Mouse (Mus musculus): Measurements from ENCODE around the gene Ccdc141. TPM values are rescaled to one million over a fixed set of nuclear protein-coding genes. Genes with fewer than 3 reads are reported as not detected.

Ccdc141 gene
- polyA plus RNA-seq, 1 experiment from 2014 or later, result 2.2 TPM

- Histone ChIP-seq H3K27me3 (replicated peaks; ENCODE audit: control insufficient read depth, insufficient read depth, low read length) (no peaks in the 10 kb centered on the region), H3K4me2 (replicated peaks; ENCODE audit: low read depth) (no peak overlapping the region), H3K9ac (ENCODE audit: low read depth, low read length) (no peak overlapping the region), H3K9me3 (ENCODE audit: control insufficient read depth) (no peaks in the 10 kb centered on the region), H3K27ac (ENCODE audit: low read depth, low read length) (no peak overlapping the region), H3K36me3 (ENCODE audit: control insufficient read depth, insufficient read depth) (peaks cover 47% of the 10 kb centered on the region), H3K4me3 (ENCODE audit: low read depth, low read length) (no peak overlapping the region), H3K4me1 (replicated peaks; ENCODE audit: control insufficient read depth, insufficient read depth, low read length) (no peaks in the 10 kb centered on the region)
- ATAC-seq, result no peak
- TF ChIP-seq CTCF (IDR thresholded peaks at IDR 0.05; ENCODE audit: low read depth), result no peak
- WGBS, result 92% methylated on average over 7 of the region's 7 CpGs
Observed at GRCm38 (mm10) chr2:77189671-77190070, 19.2 kb upstream of the Ccdc141 start.

DNA sequence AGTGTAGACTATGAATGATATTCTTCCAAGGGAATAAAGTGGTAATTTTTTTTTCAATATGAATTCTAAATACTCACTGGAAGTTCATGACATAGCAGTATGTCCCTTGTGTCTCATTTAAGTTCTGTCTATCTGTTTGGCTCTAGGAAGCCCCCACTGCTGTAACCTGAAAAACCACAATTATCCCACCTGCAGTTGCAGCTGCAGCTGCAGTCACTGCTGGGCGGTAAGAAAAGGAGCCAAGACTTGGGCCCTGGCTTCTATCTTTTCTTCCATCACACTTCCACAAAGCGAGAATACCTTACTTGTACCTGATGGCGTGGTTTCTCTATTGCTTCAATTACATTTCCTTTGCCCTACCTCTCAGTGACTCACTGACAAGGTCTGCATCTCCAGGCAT, 17.1 kb upstream of the Ccdc141 start:
- ATAC-seq, result no peak
- Histone ChIP-seq H3K4me3 (ENCODE audit: low read depth, low read length) (no peak overlapping the region), H3K27me3 (replicated peaks; ENCODE audit: control insufficient read depth, insufficient read depth, low read length) (no peaks in the 10 kb centered on the region), H3K4me2 (replicated peaks; ENCODE audit: low read depth) (no peak overlapping the region), H3K9me3 (ENCODE audit: control insufficient read depth) (no peaks in the 10 kb centered on the region), H3K36me3 (ENCODE audit: control insufficient read depth, insufficient read depth) (peaks cover 37% of the 10 kb centered on the region), H3K4me1 (replicated peaks; ENCODE audit: control insufficient read depth, insufficient read depth, low read length) (no peaks in the 10 kb centered on the region), H3K27ac (ENCODE audit: low read depth, low read length) (no peak overlapping the region; the same call in 1 of the 2 replicates), H3K9ac (ENCODE audit: low read depth, low read length) (no peak overlapping the region)
- 96% methylated on average over 3 of the region's 3 CpGs for WGBS
- TF ChIP-seq CTCF (IDR thresholded peaks at IDR 0.05; ENCODE audit: low read depth), result no peak

DNA sequence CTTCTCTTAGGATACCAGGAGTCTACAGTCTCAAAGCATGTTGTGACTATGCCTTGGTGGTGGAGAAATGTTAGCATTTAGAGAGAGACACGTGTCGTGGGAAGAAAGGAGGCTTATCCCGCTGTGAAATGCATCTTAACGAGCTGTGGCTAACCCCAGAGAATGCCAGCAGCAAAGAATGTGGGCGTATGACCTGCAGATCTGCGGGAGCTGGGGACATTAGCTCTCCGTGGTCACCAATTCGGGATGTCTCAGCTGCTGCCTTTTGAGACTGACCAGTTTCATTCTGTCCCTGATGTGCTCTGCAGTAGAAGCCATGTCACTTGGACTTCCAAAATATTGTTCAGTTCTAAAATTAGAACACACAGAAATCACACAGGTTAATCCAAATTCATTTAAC, 16.5 kb upstream of the Ccdc141 start:
- Histone ChIP-seq H3K4me1 (replicated peaks; ENCODE audit: control insufficient read depth, insufficient read depth, low read length) (no peaks in the 10 kb centered on the region), H3K27me3 (replicated peaks; ENCODE audit: control insufficient read depth, insufficient read depth, low read length) (no peaks in the 10 kb centered on the region), H3K36me3 (ENCODE audit: control insufficient read depth, insufficient read depth) (peaks cover 37% of the 10 kb centered on the region), H3K4me3 (ENCODE audit: low read depth, low read length) (no peak overlapping the region), H3K4me2 (replicated peaks; ENCODE audit: low read depth) (no peak overlapping the region), H3K9me3 (ENCODE audit: control insufficient read depth) (no peaks in the 10 kb centered on the region), H3K27ac (ENCODE audit: low read depth, low read length) (no peak overlapping the region), H3K9ac (ENCODE audit: low read depth, low read length) (no peak overlapping the region)
- ATAC-seq, result no peak
- 88% methylated on average over 8 of the region's 8 CpGs for WGBS
- no peak for TF ChIP-seq CTCF (IDR thresholded peaks at IDR 0.05; ENCODE audit: low read depth)

- 52% methylated on average over 8 of the region's 8 CpGs for WGBS
Observed at GRCm38 (mm10) chr2:77184049-77184571, 13.7 kb upstream of the Ccdc141 start.

GRCm38 (mm10) chr2:77183646-77184045, 13.2 kb upstream of the Ccdc141 start:
- ATAC-seq, result no peak
- H3K36me3 ChIP-seq (ENCODE audit: control insufficient read depth, insufficient read depth), result peaks cover 21% of the 10 kb centered on the region
- H3K4me2 ChIP-seq (replicated peaks; ENCODE audit: low read depth), result no peak overlapping the region
- no peak overlapping the region for H3K9ac ChIP-seq (ENCODE audit: low read depth, low read length)
- H3K4me3 ChIP-seq (ENCODE audit: low read depth, low read length), result no peak overlapping the region
- H3K4me1 ChIP-seq (replicated peaks; ENCODE audit: control insufficient read depth, insufficient read depth, low read length), result no peaks in the 10 kb centered on the region
- WGBS, result 69% methylated on average over 2 of the region's 2 CpGs
- no peaks in the 10 kb centered on the region for H3K27me3 ChIP-seq (replicated peaks; ENCODE audit: control insufficient read depth, insufficient read depth, low read length)
- no peaks in the 10 kb centered on the region for H3K9me3 ChIP-seq (ENCODE audit: control insufficient read depth)
- TF ChIP-seq CTCF (IDR thresholded peaks at IDR 0.05; ENCODE audit: low read depth), result no peak
- no peak overlapping the region for H3K27ac ChIP-seq (ENCODE audit: low read depth, low read length)

More at GRCm38 (mm10) chr2:77184049-77184571, 13.7 kb upstream of the Ccdc141 start:
- no peak overlapping the region for H3K27ac ChIP-seq (ENCODE audit: low read depth, low read length)
- H3K4me2 ChIP-seq (replicated peaks; ENCODE audit: low read depth), result no peak overlapping the region
- H3K9ac ChIP-seq (ENCODE audit: low read depth, low read length), result no peak overlapping the region
- H3K9me3 ChIP-seq (ENCODE audit: control insufficient read depth), result no peaks in the 10 kb centered on the region
- no peak overlapping the region for H3K4me3 ChIP-seq (ENCODE audit: low read depth, low read length)
- H3K27me3 ChIP-seq (replicated peaks; ENCODE audit: control insufficient read depth, insufficient read depth, low read length), result no peaks in the 10 kb centered on the region
- H3K4me1 ChIP-seq (replicated peaks; ENCODE audit: control insufficient read depth, insufficient read depth, low read length), result no peaks in the 10 kb centered on the region
- ATAC-seq, result no peak
- TF ChIP-seq CTCF (IDR thresholded peaks at IDR 0.05; ENCODE audit: low read depth), result no peak
- H3K36me3 ChIP-seq (ENCODE audit: control insufficient read depth, insufficient read depth), result peaks cover 21% of the 10 kb centered on the region

- Histone ChIP-seq H3K36me3 (ENCODE audit: control insufficient read depth, insufficient read depth) (peaks cover 17% of the 10 kb centered on the region), H3K9ac (ENCODE audit: low read depth, low read length) (no peak overlapping the region), H3K27me3 (replicated peaks; ENCODE audit: control insufficient read depth, insufficient read depth, low read length) (no peaks in the 10 kb centered on the region), H3K27ac (ENCODE audit: low read depth, low read length) (no peak overlapping the region), H3K4me1 (replicated peaks; ENCODE audit: control insufficient read depth, insufficient read depth, low read length) (no peaks in the 10 kb centered on the region), H3K4me3 (ENCODE audit: low read depth, low read length) (no peak overlapping the region), H3K9me3 (ENCODE audit: control insufficient read depth) (no peaks in the 10 kb centered on the region), H3K4me2 (replicated peaks; ENCODE audit: low read depth) (no peak overlapping the region)
- WGBS, result 77% methylated on average over 6 of the region's 6 CpGs
- no peak for TF ChIP-seq CTCF (IDR thresholded peaks at IDR 0.05; ENCODE audit: low read depth)
- ATAC-seq, result no peak
Observed at GRCm38 (mm10) chr2:77182996-77183380, 12.6 kb upstream of the Ccdc141 start.

Data from intestine, postnatal 0 days (tissue).